Mouse (Mus musculus): ENCODE data around the gene Atraid. TPM values are rescaled to one million over a fixed set of nuclear protein-coding genes. Genes with fewer than 3 reads are reported as not detected.

Gene Atraid
- polyA plus RNA-seq, 1 experiment, result 122 TPM

- Histone ChIP-seq H3K4me3 (replicated peaks; ENCODE audit: extremely low read depth, low read depth, low read length) (no peak overlapping the region), H3K4me1 (ENCODE audit: control insufficient read depth, insufficient read depth, low read length) (peaks cover 4% of the 10 kb centered on the region; the same call in 1 of the 2 replicates)
- TF ChIP-seq POLR2A (IDR thresholded peaks at IDR 0.05; ENCODE audit: borderline replicate concordance, extremely low read depth, low read depth, low read length) (no peak), CTCF (IDR thresholded peaks at IDR 0.05; ENCODE audit: insufficient read depth, low read length) (no peak)
- WGBS, result 2% methylated on average over 53 of the region's 54 CpGs
- DNase-seq, result peak; percentile 31
Observed at GRCm38 (mm10) chr5:31093151-31094041, 45.3 kb downstream of the Atraid start.

- no peak for TF ChIP-seq CTCF (IDR thresholded peaks at IDR 0.05; ENCODE audit: insufficient read depth, low read length)
- no peak for TF ChIP-seq POLR2A (IDR thresholded peaks at IDR 0.05; ENCODE audit: borderline replicate concordance, extremely low read depth, low read depth, low read length)
- H3K4me3 ChIP-seq (replicated peaks; ENCODE audit: extremely low read depth, low read depth, low read length), result no peak overlapping the region
- no peak for DNase-seq
- 2% methylated on average over 29 of the region's 29 CpGs for WGBS
- peaks cover 4% of the 10 kb centered on the region; the same call in 1 of the 2 replicates for H3K4me1 ChIP-seq (ENCODE audit: control insufficient read depth, insufficient read depth, low read length)
Observed at GRCm38 (mm10) chr5:31094100-31094798, 46.1 kb downstream of the Atraid start.

GRCm38 (mm10) chr5:31094799-31095691 lies 46.9 kb downstream of the Atraid start:
- Histone ChIP-seq H3K4me1 (ENCODE audit: control insufficient read depth, insufficient read depth, low read length) (peaks cover 4% of the 10 kb centered on the region; the same call in 1 of the 2 replicates), H3K4me3 (replicated peaks; ENCODE audit: extremely low read depth, low read depth, low read length) (peak overlapping the region; percentile 15)
- WGBS, result under 1% methylated on average over 59 of the region's 59 CpGs
- peak; percentile 59 for DNase-seq
- TF ChIP-seq POLR2A (IDR thresholded peaks at IDR 0.05; ENCODE audit: borderline replicate concordance, extremely low read depth, low read depth, low read length) (no peak), CTCF (IDR thresholded peaks at IDR 0.05; ENCODE audit: insufficient read depth, low read length) (no peak)

- Histone ChIP-seq H3K4me1 (ENCODE audit: control insufficient read depth, insufficient read depth, low read length) (peaks cover 4% of the 10 kb centered on the region; the same call in 1 of the 2 replicates), H3K4me3 (replicated peaks; ENCODE audit: extremely low read depth, low read depth, low read length) (peak overlapping the region; percentile 7)
- WGBS, result 36% methylated on average over 11 of the region's 11 CpGs
- no peak for DNase-seq
- TF ChIP-seq CTCF (IDR thresholded peaks at IDR 0.05; ENCODE audit: insufficient read depth, low read length) (no peak), POLR2A (IDR thresholded peaks at IDR 0.05; ENCODE audit: borderline replicate concordance, extremely low read depth, low read depth, low read length) (no peak)
Observed at GRCm38 (mm10) chr5:31095711-31096480, 47.8 kb downstream of the Atraid start.

Other genes with a start within 250 kb of the Atraid start
- gene Mapre3, start 233.7 kb upstream of the Atraid start, polyA plus RNA-seq (2012; rRNA removed), result 66.2 and 81.8 TPM in 2 replicates
- 85.7 and 86.6 TPM in 2 replicates for gene Tmem214, start 180.3 kb upstream of the Atraid start, polyA plus RNA-seq (2012; rRNA removed)
- gene Agbl5, start 159.6 kb upstream of the Atraid start, polyA plus RNA-seq (2012; rRNA removed), result 19.2 and 20.8 TPM in 2 replicates
- 218 and 230 TPM in 2 replicates for gene Ost4, start 140.5 kb upstream of the Atraid start, polyA plus RNA-seq (2012; rRNA removed)
- gene Emilin1, start 134.9 kb upstream of the Atraid start, polyA plus RNA-seq (2012; rRNA removed), result 89.9 and 107 TPM in 2 replicates
- gene Khk, start 126.9 kb upstream of the Atraid start, polyA plus RNA-seq (2012; rRNA removed), result 39.0 and 46.6 TPM in 2 replicates
- 2.7 and 5.7 TPM in 2 replicates for gene Cgref1, start 102.7 kb upstream of the Atraid start, polyA plus RNA-seq (2012; rRNA removed)
- 196 and 253 TPM in 2 replicates for gene Preb, start 88.0 kb upstream of the Atraid start, polyA plus RNA-seq (2012; rRNA removed)
- 0.95 and 1.2 TPM in 2 replicates for gene Tcf23, start 79.7 kb upstream of the Atraid start, polyA plus RNA-seq (2012; rRNA removed)
- gene Slc5a6, start 612 bp downstream of the Atraid start, polyA plus RNA-seq (2012; rRNA removed), result 16.3 and 19.1 TPM in 2 replicates
- gene Cad, start 6.5 kb downstream of the Atraid start, polyA plus RNA-seq (2012; rRNA removed), result 27.6 and 28.6 TPM in 2 replicates
- gene Dnajc5g, start 58.0 kb downstream of the Atraid start, polyA plus RNA-seq (2012; rRNA removed), result not detected in 2 replicates
- 0.10 TPM in 1 of 2 replicates, not detected in the other for gene Slc30a3, start 59.9 kb downstream of the Atraid start, polyA plus RNA-seq (2012; rRNA removed)
- 3.8 and 14.9 TPM in 2 replicates for gene Trim54, start 68.4 kb downstream of the Atraid start, polyA plus RNA-seq (2012; rRNA removed)
- gene Ucn, start 90.5 kb downstream of the Atraid start, polyA plus RNA-seq (2012; rRNA removed), result not detected in 2 replicates
- gene Mpv17, start 105.9 kb downstream of the Atraid start, polyA plus RNA-seq (2012; rRNA removed), result 86.4 and 93.4 TPM in 2 replicates
- 2.2 and 2.7 TPM in 2 replicates for gene Gm29609, start 131.6 kb downstream of the Atraid start, polyA plus RNA-seq (2012; rRNA removed)
- gene Gtf3c2, start 131.8 kb downstream of the Atraid start, polyA plus RNA-seq (2012; rRNA removed), result 39.2 and 59.2 TPM in 2 replicates
- 80.9 and 97.0 TPM in 2 replicates for gene Snx17, start 144.9 kb downstream of the Atraid start, polyA plus RNA-seq (2012; rRNA removed)
- 28.3 and 44.9 TPM in 2 replicates for gene Eif2b4, start 145.1 kb downstream of the Atraid start, polyA plus RNA-seq (2012; rRNA removed)
- gene Zfp513, start 154.0 kb downstream of the Atraid start, polyA plus RNA-seq (2012; rRNA removed), result 45.2 and 52.4 TPM in 2 replicates
- gene Ppm1g, start 172.4 kb downstream of the Atraid start, polyA plus RNA-seq (2012; rRNA removed), result 67.4 and 89.5 TPM in 2 replicates
- 170 and 188 TPM in 2 replicates for gene Nrbp1, start 192.6 kb downstream of the Atraid start, polyA plus RNA-seq (2012; rRNA removed)
- gene Gm9970, start 192.9 kb downstream of the Atraid start, polyA plus RNA-seq (2012; rRNA removed), result 0.36 and 0.70 TPM in 2 replicates
- 71.3 and 75.9 TPM in 2 replicates for gene Krtcap3, start 203.4 kb downstream of the Atraid start, polyA plus RNA-seq (2012; rRNA removed)
- gene Ift172, start 242.8 kb downstream of the Atraid start, polyA plus RNA-seq (2012; rRNA removed), result 45.0 and 47.8 TPM in 2 replicates
- 11.7 and 17.8 TPM in 2 replicates for gene Fndc4, start 247.8 kb downstream of the Atraid start, polyA plus RNA-seq (2012; rRNA removed)
- gene Gckr, start 249.1 kb downstream of the Atraid start, polyA plus RNA-seq (2012; rRNA removed), result 0.05 and 0.11 TPM in 2 replicates